Mouse (Mus musculus) small intestine, adult 2 months (tissue): ENCODE data around the gene Sim2.

Source experiments
- CTCF ChIP-seq: fragments of 200-500 bp; IDR thresholded peaks from 2 replicates; pipeline ENCODE4 v1.5.1; 2012; ENCODE audit warnings: low read depth, mild to moderate bottlenecking, control low read depth, inconsistent platforms, low read length, moderate library complexity, mixed read lengths; ENCODE audit not compliant: insufficient replicate concordance, insufficient read length; ENCODE audit errors: extremely low read depth
- POLR2A ChIP-seq: fragments of 200-500 bp; IDR thresholded peaks from 2 replicates; pipeline ENCODE4 v1.6.1; 2012; ENCODE audit warnings: low read depth, mild to moderate bottlenecking, control low read depth, inconsistent platforms, low read length, moderate library complexity

DNA sequence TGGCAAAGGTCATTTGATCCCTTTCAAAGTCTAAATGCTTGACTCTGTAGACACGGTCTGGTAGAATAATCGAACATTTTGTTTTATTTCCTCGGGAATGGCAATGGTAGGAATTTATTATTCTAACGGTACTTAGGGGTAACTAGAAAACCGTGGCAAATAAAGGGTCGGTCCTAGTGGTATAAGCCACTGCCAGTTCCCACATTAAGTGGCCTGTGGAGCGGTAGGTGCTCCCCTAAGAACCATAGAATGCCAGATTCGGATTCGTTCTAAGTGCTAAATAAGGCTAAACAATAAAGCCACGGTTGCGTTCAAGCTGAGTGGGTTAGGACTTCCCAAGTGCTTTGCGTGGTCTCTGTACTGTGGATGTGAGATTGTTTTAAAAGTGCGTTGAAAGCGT, 11.7 kb downstream of the Sim2 start:
- TF ChIP-seq POLR2A, result no peak
- no peak for TF ChIP-seq CTCF
